Mouse (Mus musculus): ENCODE data around the gene Fbxw7. TPM values are rescaled to one million over a fixed set of nuclear protein-coding genes. Genes with fewer than 3 reads are reported as not detected.

Gene Fbxw7
- polyA plus RNA-seq, 1 experiment: 6.8 TPM

DNA sequence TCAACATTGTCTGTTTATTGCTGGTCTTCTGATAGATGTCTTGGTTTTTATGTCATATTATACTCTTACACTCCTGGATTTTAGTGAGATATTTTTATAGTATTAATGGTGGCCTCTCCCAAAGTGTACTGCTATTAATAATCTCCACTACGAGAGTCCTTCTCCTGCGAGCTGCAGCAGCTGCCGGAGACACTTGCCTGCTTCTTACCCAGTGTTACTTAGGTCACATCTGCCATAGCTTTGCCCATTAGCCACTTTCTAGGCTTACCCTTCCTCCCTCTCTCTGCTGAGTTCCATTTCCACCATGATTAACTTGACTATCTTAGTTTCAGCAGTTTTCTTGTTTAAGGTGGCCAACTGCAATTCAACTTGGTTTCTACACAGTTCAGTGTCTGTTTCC, 115.6 kb downstream of the Fbxw7 start:
- Histone ChIP-seq H3K27me3 (ENCODE audit: control insufficient read depth, insufficient read depth, insufficient read length) (no peaks in the 10 kb centered on the region), H3ac (ENCODE audit: control insufficient read depth, insufficient read length) (no peak overlapping the region)
- TF ChIP-seq MYOG (IDR thresholded peaks at IDR 0.05; ENCODE audit: control insufficient read depth in 1 of 3, insufficient read depth in 1 of 3, insufficient read length in 2 of 3, low read depth in 2 of 3) (peak in 2 of 3 experiments; percentile 44 to 54), MAX (IDR thresholded peaks at IDR 0.05; ENCODE audit: low read depth) (no peak), MYOD1 (IDR thresholded peaks at IDR 0.05; ENCODE audit: control insufficient read depth in 1 of 3, insufficient read length in 2 of 3, low read depth in 2 of 3) (peak in 1 of 3 experiments; percentile 69)

DNA sequence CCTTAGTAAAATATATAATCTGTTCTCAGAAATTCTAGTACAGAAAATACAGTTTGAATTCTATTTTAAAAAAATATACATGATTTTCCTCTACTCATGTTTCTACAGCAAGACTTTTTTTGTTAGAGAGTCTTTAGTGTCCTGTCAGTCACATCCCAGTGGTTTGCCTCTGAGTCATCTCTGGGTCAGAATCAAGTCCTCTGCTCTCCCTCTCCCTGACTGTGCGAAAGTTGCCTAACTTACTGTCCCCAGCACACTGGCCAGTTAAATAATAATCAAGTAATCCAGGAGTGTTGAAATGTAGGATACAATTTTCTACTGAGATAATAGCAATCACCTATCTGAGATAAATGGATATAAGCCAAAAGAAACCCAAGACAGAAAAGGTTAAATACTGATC, 120.7 kb downstream of the Fbxw7 start:
- H3K4me3 ChIP-seq: no peak overlapping the region
- no peaks in the 10 kb centered on the region for H3K27me3 ChIP-seq (ENCODE audit: control insufficient read depth, insufficient read depth, insufficient read length)
- H3K79me2 ChIP-seq (ENCODE audit: control insufficient read depth, insufficient read depth): peaks cover 22% of the 10 kb centered on the region
- H3K36me3 ChIP-seq (ENCODE audit: control insufficient read depth, insufficient read depth): no peaks in the 10 kb centered on the region
- H3ac ChIP-seq (ENCODE audit: control insufficient read depth, insufficient read length): no peak overlapping the region
- no peak for TF ChIP-seq MYOD1 (IDR thresholded peaks at IDR 0.05; ENCODE audit: control insufficient read depth in 1 of 3, insufficient read length in 2 of 3, low read depth in 2 of 3)
- TF ChIP-seq REST (IDR thresholded peaks at IDR 0.05; ENCODE audit: insufficient read depth, insufficient read length): no peak
- no peak for TF ChIP-seq TCF3 (IDR thresholded peaks at IDR 0.05; ENCODE audit: insufficient read length, low read depth)
- no peak for TF ChIP-seq POLR2A (IDR thresholded peaks at IDR 0.05; ENCODE audit: insufficient read length, low read depth)
- TF ChIP-seq USF1 (IDR thresholded peaks at IDR 0.05; ENCODE audit: low read depth): no peak
- TF ChIP-seq SRF (IDR thresholded peaks at IDR 0.05; ENCODE audit: control insufficient read depth, insufficient read length, low read depth): no peak
- TF ChIP-seq CEBPB (IDR thresholded peaks at IDR 0.05; ENCODE audit: insufficient read depth, poor library complexity, severe bottlenecking): no peak
- TF ChIP-seq POLR2AphosphoS2 (IDR thresholded peaks at IDR 0.05; ENCODE audit: insufficient read length, low read depth): no peak
- TF ChIP-seq MAX (IDR thresholded peaks at IDR 0.05; ENCODE audit: low read depth): no peak
- no peak for TF ChIP-seq TCF12 (IDR thresholded peaks at IDR 0.05; ENCODE audit: insufficient read depth, poor library complexity, severe bottlenecking)
- TF ChIP-seq MYOG (IDR thresholded peaks at IDR 0.05; ENCODE audit: control insufficient read depth in 1 of 3, insufficient read depth in 1 of 3, insufficient read length in 2 of 3, low read depth in 2 of 3): no peak
- TF ChIP-seq E2F4 (IDR thresholded peaks at IDR 0.05; ENCODE audit: insufficient read depth): no peak
- H3K4me2 ChIP-seq (ENCODE audit: low read depth): no peak overlapping the region

More for the DNA sequence above, 115.6 kb downstream of the Fbxw7 start:
- Histone ChIP-seq H3K36me3 (ENCODE audit: control insufficient read depth, insufficient read depth) (no peaks in the 10 kb centered on the region), H3K79me2 (ENCODE audit: control insufficient read depth, insufficient read depth) (peaks cover 45% of the 10 kb centered on the region), H3K4me2 (ENCODE audit: low read depth) (peak overlapping the region; percentile 42), H3K4me3 (no peak overlapping the region)

DNA sequence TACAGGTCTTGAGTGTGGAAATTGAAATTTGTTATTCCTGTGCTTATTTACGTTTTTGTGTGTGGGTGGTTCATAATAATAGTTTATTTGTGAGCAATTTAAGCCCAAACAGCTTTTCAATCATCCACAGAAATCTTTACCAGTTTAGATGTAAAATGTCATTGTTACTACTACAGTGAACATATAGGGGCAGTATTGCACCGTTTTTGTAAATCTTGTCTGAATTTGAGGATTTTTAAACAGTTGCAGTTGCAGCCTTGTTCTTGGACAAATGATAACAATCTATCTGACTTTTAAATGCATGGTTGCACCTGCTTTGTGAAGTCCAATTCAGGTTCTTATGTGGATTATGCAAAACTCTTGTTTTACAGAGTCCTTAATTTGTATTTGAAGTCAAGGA, 121.2 kb downstream of the Fbxw7 start:
- H3K27me3 ChIP-seq (ENCODE audit: control insufficient read depth, insufficient read depth, insufficient read length): no peaks in the 10 kb centered on the region
- H3K36me3 ChIP-seq (ENCODE audit: control insufficient read depth, insufficient read depth): no peaks in the 10 kb centered on the region
- no peak overlapping the region for H3K4me3 ChIP-seq
- H3ac ChIP-seq (ENCODE audit: control insufficient read depth, insufficient read length): no peak overlapping the region
- peaks cover 19% of the 10 kb centered on the region for H3K79me2 ChIP-seq (ENCODE audit: control insufficient read depth, insufficient read depth)
- no peak overlapping the region for H3K4me2 ChIP-seq (ENCODE audit: low read depth)
- TF ChIP-seq MAX (IDR thresholded peaks at IDR 0.05; ENCODE audit: low read depth) (no peak), MYOD1 (IDR thresholded peaks at IDR 0.05; ENCODE audit: control insufficient read depth in 1 of 3, insufficient read length in 2 of 3, low read depth in 2 of 3) (no peak), POLR2A (IDR thresholded peaks at IDR 0.05; ENCODE audit: insufficient read length, low read depth) (no peak), REST (IDR thresholded peaks at IDR 0.05; ENCODE audit: insufficient read depth, insufficient read length) (no peak), SRF (IDR thresholded peaks at IDR 0.05; ENCODE audit: control insufficient read depth, insufficient read length, low read depth) (no peak), TCF3 (IDR thresholded peaks at IDR 0.05; ENCODE audit: insufficient read length, low read depth) (no peak), E2F4 (IDR thresholded peaks at IDR 0.05; ENCODE audit: insufficient read depth) (no peak), USF1 (IDR thresholded peaks at IDR 0.05; ENCODE audit: low read depth) (no peak)

DNA sequence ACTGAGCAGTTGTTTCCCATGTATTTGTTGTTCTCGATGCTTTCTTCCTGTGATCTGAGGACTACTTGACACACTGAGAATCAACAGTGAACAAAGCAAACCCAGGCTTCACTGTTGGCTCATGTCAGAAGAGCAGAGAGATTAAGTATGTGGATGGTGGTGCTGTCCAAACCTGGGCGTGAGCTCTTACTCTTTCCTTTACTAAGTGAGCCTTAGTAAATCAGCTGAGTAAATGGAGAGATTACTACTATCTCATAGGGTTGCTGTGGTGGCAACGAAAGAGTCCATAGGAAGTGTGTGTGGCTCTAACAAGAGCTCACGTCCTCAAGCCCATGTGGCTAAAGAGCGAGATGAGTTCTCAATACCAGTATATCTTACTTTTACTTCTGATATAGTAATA, 121.9 kb downstream of the Fbxw7 start:
- Histone ChIP-seq H3K27me3 (ENCODE audit: control insufficient read depth, insufficient read depth, insufficient read length) (no peaks in the 10 kb centered on the region), H3K36me3 (ENCODE audit: control insufficient read depth, insufficient read depth) (no peaks in the 10 kb centered on the region), H3K4me3 (no peak overlapping the region), H3ac (ENCODE audit: control insufficient read depth, insufficient read length) (no peak overlapping the region), H3K79me2 (ENCODE audit: control insufficient read depth, insufficient read depth) (peaks cover 12% of the 10 kb centered on the region), H3K4me2 (ENCODE audit: low read depth) (no peak overlapping the region)
- TF ChIP-seq E2F4 (IDR thresholded peaks at IDR 0.05; ENCODE audit: insufficient read depth) (no peak), MYOG (IDR thresholded peaks at IDR 0.05; ENCODE audit: control insufficient read depth in 1 of 3, insufficient read depth in 1 of 3, insufficient read length in 2 of 3, low read depth in 2 of 3) (no peak), POLR2AphosphoS2 (IDR thresholded peaks at IDR 0.05; ENCODE audit: insufficient read length, low read depth) (no peak), REST (IDR thresholded peaks at IDR 0.05; ENCODE audit: insufficient read depth, insufficient read length) (no peak), MYOD1 (IDR thresholded peaks at IDR 0.05; ENCODE audit: control insufficient read depth in 1 of 3, insufficient read length in 2 of 3, low read depth in 2 of 3) (no peak), TCF3 (IDR thresholded peaks at IDR 0.05; ENCODE audit: insufficient read length, low read depth) (no peak), USF1 (IDR thresholded peaks at IDR 0.05; ENCODE audit: low read depth) (no peak), MAX (IDR thresholded peaks at IDR 0.05; ENCODE audit: low read depth) (no peak), TCF12 (IDR thresholded peaks at IDR 0.05; ENCODE audit: insufficient read depth, poor library complexity, severe bottlenecking) (no peak), SRF (IDR thresholded peaks at IDR 0.05; ENCODE audit: control insufficient read depth, insufficient read length, low read depth) (no peak), CEBPB (IDR thresholded peaks at IDR 0.05; ENCODE audit: insufficient read depth, poor library complexity, severe bottlenecking) (no peak)
